Mouse (Mus musculus) small intestine, adult 2 months (tissue): ENCODE measurements at regions not wholly inside any gene's neighbourhood (a gene's known extent, or its start where the extent isn't known, plus 50 kb on each side); places are given as distances from the start of the nearest gene placed in this dataset.
"Not testable (repeated sequence)": the region's sequence is repeated elsewhere in the genome, so short reads cannot be mapped to it uniquely, and the experiment has no call there.

Source experiments
- H3K27ac ChIP-seq: fragments of 200-500 bp; 2 replicates; pipeline ENCODE4 v1.5.1; 2012; ENCODE audit warnings: low read depth, low read length, control low read depth, inconsistent platforms; ENCODE audit not compliant: insufficient read depth
- H3K27me3 ChIP-seq: fragments of 200-500 bp; 2 replicates; pipeline ENCODE4 v1.6.1; 2012; ENCODE audit warnings: mild to moderate bottlenecking, moderate library complexity, low read length, inconsistent platforms; ENCODE audit not compliant: control insufficient read depth, insufficient read depth
- H3K36me3 ChIP-seq: fragments of 200-500 bp; 2 replicates; pipeline ENCODE4 v1.6.1; 2012; ENCODE audit warnings: mild to moderate bottlenecking, low read length, control low read depth, inconsistent platforms; ENCODE audit not compliant: control insufficient read depth, insufficient read depth
- H3K4me1 ChIP-seq: fragments of 200-500 bp; 2 replicates; pipeline ENCODE4 v1.6.1; 2012; ENCODE audit warnings: low read length, inconsistent platforms, mixed read lengths; ENCODE audit not compliant: control insufficient read depth, insufficient read depth, insufficient read length
- H3K4me3 ChIP-seq: fragments of 200-500 bp; 2 replicates; pipeline ENCODE4 v1.5.1; 2012; ENCODE audit warnings: low read depth, mild to moderate bottlenecking, control low read depth, inconsistent platforms, low read length, moderate library complexity
- CTCF ChIP-seq: fragments of 200-500 bp; IDR thresholded peaks from 2 replicates; pipeline ENCODE4 v1.5.1; 2012; ENCODE audit warnings: low read depth, mild to moderate bottlenecking, control low read depth, inconsistent platforms, low read length, moderate library complexity, mixed read lengths; ENCODE audit not compliant: insufficient replicate concordance, insufficient read length; ENCODE audit errors: extremely low read depth
- POLR2A ChIP-seq: fragments of 200-500 bp; IDR thresholded peaks from 2 replicates; pipeline ENCODE4 v1.6.1; 2012; ENCODE audit warnings: low read depth, mild to moderate bottlenecking, control low read depth, inconsistent platforms, low read length, moderate library complexity
- WGBS: fragments of 180-500 bp; shearing (Covaris S2); methylation state at CpG from one replicate; pipeline ENCODE4 v1.1.7; 2018; 5-methylcytosine and 5-hydroxymethylcytosine counted together

GRCm38 (mm10) chr3:78581868-78582267 lies 704.4 kb downstream of the Rapgef2 start:
- H3K36me3 ChIP-seq: no peaks in the 10 kb centered on the region
- H3K27me3 ChIP-seq: no peaks in the 10 kb centered on the region
- H3K4me1 ChIP-seq: no peaks in the 10 kb centered on the region
- H3K27ac ChIP-seq: no peak overlapping the region
- 34% methylated on average over 1 of the region's 1 CpGs for WGBS
- TF ChIP-seq POLR2A (no peak), CTCF (no peak)
- H3K4me3 ChIP-seq: no peak overlapping the region

DNA sequence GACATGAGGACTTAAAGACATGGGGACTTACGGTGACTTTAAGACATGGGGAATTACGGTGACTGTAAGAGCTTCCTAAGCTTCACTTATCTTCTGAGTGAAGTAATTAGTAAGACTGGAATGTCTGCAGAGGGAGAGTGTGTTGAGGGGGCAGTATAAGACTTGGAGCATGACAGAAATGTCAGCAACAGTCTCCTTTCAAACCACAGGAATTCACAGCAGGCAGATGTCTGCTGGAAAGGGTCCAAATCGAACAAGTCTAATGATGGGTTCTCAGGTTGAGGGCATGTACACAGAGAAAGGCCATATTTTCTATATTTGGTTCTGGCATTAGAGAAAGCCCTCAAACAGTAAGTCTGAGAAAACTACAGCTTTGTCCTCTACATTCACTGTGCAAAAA lies 705.2 kb downstream of the Rapgef2 start:
- WGBS: 74% methylated on average over 3 of the region's 3 CpGs
- H3K4me3 ChIP-seq: no peak overlapping the region
- no peak overlapping the region for H3K27ac ChIP-seq
- H3K4me1 ChIP-seq: no peaks in the 10 kb centered on the region
- no peaks in the 10 kb centered on the region for H3K36me3 ChIP-seq
- TF ChIP-seq CTCF (no peak), POLR2A (no peak)
- H3K27me3 ChIP-seq: no peaks in the 10 kb centered on the region

GRCm38 (mm10) chr3:78575667-78576464 lies 710.5 kb downstream of the Rapgef2 start:
- Histone ChIP-seq H3K27me3 (no peaks in the 10 kb centered on the region), H3K4me3 (no peak overlapping the region), H3K27ac (no peak overlapping the region), H3K36me3 (no peaks in the 10 kb centered on the region), H3K4me1 (no peaks in the 10 kb centered on the region)
- 7% methylated on average over 2 of the region's 2 CpGs for WGBS
- TF ChIP-seq CTCF (no peak), POLR2A (no peak)

GRCm38 (mm10) chr3:78574807-78575206 lies 711.5 kb downstream of the Rapgef2 start:
- no peaks in the 10 kb centered on the region for H3K4me1 ChIP-seq
- no peaks in the 10 kb centered on the region for H3K36me3 ChIP-seq
- no peaks in the 10 kb centered on the region for H3K27me3 ChIP-seq
- H3K4me3 ChIP-seq: no peak overlapping the region
- 46% methylated on average over 3 of the region's 3 CpGs for WGBS
- no peak for TF ChIP-seq POLR2A
- H3K27ac ChIP-seq: no peak overlapping the region

GRCm38 (mm10) chr3:78573299-78573698 lies 713.0 kb downstream of the Rapgef2 start:
- no peaks in the 10 kb centered on the region for H3K36me3 ChIP-seq
- H3K27ac ChIP-seq: no peak overlapping the region
- no peaks in the 10 kb centered on the region for H3K27me3 ChIP-seq
- H3K4me1 ChIP-seq: no peaks in the 10 kb centered on the region
- 65% methylated on average over 6 of the region's 6 CpGs for WGBS
- no peak for TF ChIP-seq POLR2A
- no peak for TF ChIP-seq CTCF
- H3K4me3 ChIP-seq: no peak overlapping the region

- H3K27ac ChIP-seq, H3K27me3 ChIP-seq, H3K4me3 ChIP-seq, H3K36me3 ChIP-seq, H3K4me1 ChIP-seq: not testable (repeated sequence)
Observed at GRCm38 (mm10) chr3:78564926-78565325, 721.4 kb downstream of the Rapgef2 start.
